Mouse (Mus musculus): ENCODE measurements around the gene Bnip3.

DNA sequence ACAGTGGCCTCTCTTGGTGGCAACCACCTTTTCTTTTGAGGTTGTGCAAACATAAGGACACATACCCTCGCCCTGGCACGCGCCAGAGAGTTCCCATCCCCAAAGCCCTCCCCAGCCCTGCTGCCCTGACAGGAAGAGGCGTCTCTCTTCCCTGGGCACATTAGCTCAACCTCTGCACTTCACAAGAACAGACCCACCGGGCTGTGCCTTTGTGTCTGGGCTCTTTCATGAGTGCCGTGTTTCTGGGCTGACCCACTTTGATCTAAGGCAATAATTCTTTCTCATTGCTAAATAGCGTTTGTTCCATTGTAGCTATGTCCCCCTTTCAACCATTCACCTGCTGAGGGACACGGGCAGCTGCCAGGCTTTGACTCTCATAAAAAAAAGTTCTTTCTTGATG lies 39.0 kb upstream of the Bnip3 start:
- TF ChIP-seq CTCF (IDR thresholded peaks at IDR 0.05; ENCODE audit: extremely low read depth, insufficient read length, insufficient replicate concordance, low read depth, low read length) (no peak), POLR2A (IDR thresholded peaks at IDR 0.05; ENCODE audit: low read depth, low read length) (no peak)

All from small intestine, adult 2 months (tissue).